Mouse (Mus musculus) lung, postnatal 4 days (tissue): ENCODE data around the gene Chadl.
A peak's percentile ranks its signal among the peaks of the same experiment; 100 is the strongest.

ENCODE experiments used
- DNase-seq, 2 experiments: peaks; one replicate each; pipeline ENCODE4 v3.0.0; 2021

Gene Chadl

DNA sequence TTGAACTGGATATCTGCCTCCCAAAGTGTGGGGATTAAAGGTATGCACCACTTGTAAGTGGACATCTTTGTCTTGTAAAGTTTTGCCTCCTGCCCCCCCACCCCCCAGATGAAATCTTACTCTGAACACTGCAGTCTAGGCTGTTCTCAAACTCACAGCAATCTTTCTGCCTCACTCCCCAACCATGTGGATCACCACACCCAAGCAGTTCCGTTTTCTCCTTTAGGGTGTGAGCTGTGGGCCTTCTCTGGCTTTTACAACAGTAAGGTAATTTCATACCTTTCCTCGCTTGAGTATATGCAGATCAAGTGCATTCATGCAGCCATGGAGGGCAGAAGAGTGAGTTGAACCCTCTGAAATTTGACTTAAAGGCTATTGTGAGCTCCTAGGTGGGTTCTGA, 3.1 kb upstream of the Chadl start:
- DNase-seq: no peak

DNA sequence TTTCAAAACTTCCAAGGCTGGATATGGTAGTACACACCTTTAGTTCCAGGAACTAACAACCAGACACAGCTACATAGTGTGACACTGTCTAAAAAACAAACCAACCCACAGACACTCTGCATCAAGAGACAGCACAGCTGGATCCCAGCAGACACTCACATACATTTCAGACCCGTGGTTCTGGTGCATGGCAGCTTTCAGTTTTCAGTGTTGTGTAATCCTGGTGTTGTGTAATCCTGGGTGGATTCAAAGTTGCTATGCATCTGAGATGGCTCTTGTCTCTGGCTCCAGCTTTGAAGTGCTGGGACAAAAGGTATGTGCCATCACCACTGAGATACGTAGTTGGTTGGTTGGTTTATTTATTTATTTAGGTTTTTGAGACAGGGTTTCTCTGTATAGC, 1.4 kb upstream of the Chadl start:
- DNase-seq: no peak

DNA sequence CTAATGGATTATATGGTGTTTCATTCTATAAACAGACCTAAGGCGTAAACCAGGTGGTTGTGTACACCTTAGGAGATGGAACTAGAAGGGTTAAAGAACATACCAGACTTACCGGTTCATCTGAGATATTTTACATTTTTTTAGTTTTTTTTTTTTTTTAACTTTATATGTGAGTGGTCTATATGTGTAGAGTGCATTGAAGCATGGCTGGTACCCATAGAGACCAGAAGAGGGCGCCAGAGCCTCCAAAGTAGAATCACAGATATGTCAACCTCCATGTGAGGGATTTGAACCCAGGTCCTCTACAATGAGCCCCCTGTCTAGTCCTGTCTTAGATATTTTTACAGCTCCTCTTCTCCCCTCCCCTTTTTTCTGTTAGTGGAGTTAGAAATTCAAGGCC, 760 bp upstream of the Chadl start:
- peak in 1 of 2 experiments; percentile 21 for DNase-seq

DNA sequence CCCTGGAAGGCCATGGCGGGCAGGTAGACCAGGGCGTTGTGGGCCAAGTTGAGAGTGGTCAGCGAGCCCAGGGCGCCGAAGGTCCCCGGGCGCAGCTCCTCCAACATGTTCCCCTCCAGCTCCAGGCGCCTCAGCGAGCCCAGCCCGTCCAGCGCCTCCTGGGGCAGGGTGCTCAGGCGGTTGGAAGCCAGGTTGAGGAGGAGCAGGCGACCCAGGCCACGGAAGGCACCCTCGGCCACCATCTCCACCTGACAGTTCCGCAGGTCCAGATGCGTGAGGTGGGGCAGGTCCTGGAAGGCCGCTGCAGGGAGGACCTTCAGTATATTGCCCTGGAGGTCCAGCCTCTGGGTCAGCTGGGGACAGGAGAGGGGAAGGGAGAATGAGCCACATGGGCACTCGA, 2.2 kb downstream of the Chadl start:
- DNase-seq: peak in 1 of 2 experiments; percentile 13

DNA sequence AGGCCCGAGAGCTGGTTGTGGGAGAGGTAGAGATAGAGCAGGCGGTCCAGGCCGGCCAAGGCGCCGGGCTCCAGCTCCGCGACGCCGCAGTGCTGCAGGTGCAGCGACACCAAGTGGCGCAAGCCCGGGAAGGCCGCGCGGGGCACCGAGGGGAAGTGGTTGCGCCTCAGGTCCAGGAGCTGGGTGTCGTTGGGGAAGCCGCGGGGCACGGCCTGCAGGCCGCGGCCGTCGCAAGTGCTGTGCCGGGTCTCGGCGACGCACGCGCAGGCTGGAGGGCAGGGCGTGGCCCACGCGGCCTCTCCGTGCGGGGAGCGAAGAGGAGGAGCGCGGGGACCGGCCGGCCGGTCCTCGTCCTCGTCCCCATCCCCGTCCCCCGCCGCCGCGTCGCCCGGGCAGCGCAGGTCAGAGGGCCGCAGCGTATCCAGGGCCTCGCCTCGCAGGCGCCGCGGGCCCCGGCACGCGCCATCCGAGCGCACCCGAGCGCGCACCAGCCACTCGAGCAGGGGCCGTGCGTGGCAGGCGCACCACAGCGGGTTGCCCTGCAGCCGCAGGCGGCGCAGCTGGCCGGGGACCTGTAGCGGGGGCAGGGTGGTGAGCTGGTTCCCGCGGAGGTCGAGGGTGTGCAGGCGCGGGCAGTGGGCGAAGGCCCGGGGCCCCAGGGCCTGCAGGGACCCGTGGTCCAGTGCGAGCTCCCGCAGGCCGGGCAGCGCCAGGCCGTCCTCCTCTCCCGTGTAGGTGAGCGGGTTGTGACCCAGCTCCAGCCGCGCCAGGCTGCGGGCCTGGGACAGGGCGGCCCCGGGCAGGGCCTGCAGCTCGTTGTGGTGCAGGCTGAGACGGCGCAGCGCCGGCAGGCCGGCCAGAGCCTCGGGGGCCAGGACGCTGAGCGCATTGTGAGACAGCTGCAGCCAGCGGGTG, 2.9 kb downstream of the Chadl start:
- peak; percentile 90 to 91 for DNase-seq

DNA sequence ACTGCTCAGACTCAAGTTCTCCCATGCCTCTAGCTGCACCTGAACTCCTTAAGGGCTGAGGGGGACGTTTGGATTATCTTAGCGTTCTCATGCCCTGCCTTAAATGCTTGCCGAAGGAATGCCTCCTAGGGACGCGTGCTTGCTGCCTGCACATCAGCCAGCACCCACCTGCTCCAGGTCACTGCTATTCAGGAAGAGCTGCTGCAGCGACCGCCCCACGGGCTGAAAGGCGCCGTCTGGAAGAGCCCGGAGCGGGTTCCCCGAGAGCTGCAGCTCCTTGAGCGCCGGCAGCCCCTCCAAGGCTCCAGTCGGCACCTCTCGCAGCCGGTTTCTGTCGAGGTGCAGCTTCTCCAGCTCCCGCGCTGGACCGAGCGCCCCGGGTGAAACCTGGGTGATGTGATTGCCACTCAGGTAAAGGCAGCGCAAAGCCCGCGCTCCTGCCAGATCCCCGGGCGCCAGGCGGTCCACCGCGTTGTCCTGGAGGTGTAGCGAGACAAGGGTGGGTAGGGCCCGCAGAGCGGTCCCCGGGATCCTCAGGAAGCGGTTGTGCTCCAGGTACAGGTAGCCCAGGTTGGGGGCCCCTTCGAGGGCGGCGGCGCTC, 3.6 kb downstream of the Chadl start:
- DNase-seq: no peak

DNA sequence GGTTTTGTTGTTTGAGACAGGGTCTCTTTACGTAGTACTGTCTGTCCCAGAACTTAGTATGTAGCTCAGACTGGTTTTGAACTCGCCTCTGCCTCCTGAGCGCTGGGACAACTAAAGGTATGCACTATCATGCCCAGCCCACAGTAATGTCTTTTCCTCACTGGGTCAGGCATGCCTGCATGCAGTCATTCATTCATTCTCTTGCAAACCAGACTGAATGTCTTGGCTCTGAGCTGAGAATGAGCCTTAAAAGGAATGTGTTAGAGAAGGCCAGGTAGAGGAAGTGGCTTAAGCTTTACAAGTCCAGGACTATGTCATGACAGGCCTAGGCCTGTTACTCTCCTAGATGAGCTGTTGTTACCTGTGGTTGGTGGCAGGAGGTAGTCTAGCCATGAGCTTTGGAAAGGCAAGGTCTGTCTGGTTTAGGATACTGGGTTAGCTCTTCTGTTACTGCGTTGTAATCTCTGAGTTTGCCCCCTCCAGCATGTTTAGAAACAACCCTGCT, 16.7 kb downstream of the Chadl start:
- no peak for DNase-seq

DNA sequence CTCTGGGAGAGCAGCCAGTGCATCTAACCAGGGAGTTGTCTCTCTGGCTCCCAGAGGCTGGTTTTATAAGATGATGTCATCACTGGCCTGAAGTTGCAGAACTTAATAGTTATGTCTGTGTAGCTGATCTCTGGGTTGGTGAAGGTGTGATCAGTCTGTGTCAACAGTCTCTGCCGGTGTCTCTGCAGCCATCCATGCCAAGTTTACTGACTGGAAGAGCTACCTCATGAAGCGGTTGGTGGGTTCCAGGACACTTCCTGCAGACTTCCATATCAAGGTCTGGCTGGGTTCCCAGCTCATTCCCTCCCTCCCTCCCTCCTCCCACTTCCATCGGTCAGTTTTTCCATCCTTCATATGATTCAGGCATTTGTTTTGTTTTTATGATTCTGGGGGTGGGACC, 20.4 kb downstream of the Chadl start:
- DNase-seq: no peak

DNA sequence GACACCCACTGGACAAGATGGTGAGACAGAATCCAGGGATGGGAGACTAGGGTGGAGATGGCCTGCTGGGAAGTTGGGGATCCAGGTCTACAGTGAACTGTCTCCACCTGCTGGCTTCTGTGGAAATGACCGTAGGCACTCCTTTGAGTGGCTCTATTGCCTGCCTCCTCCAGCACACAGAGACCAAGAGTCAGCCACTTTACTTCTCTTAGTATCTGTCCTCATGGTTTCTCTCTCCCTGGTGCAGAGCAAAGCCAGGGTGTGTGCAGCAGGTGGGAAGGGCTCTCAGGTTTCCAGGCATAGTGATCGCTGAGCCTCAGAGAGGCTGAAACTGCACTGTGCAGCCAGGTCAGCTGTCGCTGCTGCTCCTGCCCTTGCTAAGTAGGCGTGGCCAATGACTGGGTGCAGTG, 26.9 kb downstream of the Chadl start:
- peak in 1 of 2 experiments; percentile 57 for DNase-seq

DNA sequence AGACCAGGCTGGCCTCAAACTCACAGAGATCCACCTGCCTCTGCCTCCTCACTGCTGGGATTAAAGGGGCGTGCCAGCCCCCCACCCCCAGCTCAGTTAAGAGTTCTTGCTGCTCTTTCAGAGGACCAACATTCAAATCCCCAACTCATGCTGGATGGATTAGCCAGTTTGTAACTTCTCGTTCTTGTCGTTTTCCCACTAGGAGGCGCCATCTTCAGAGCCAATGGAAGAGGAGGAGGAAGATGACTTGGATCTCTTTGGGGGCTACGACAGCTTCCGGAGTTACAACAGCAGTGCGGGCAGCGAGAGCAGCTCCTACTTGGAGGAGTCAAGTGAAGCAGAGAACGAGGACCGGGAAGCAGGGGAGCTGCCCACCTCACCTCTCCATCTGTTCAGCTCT, 30.1 kb downstream of the Chadl start:
- no peak for DNase-seq

DNA sequence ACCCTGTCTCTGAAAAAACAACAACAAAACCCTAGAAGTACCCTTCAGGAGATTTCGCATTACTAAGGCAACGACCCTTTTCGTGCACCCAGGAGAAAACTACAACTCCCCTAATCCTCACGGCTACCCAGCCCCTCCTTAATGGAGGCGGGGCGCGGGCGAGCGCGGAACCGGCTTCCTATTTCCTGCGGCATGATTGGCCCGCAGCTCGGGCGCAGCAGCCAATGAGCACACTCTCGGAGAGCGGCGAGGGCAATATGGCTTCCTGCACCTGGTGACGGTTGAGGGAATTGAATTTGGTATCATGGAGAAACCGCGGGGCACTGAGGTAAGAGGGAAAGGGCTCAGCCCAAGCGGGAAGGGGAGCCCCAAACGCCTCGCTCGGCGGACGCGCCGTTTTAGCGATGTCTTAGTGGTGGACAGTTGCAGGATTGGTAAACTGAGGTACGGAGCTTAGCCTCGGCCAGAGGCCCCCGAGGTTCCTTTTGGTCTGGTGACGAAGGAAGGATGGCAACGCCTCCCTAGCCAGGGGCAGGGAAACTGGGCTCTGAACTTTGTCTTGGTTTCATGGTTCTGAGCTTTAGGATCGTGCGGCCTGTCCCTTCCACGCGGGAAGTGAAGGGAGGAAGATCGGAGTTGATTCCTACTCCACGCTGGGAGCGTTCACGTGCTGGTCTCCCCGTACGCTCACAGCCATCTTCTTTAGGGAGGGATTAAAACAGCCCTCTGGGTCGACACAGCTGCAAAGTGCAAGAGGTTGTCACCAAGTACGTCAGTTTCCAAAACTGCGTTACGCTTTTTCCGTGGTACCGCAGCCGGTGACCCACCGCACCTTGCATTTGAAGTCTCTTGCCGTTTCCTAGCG, 33.2 kb downstream of the Chadl start, which contains the start of gene L3mbtl2:
Gene L3mbtl2, plus strand, starts transcription at position 193 of the 865 bp plus-strand sequence.
- peak; percentile 93 to 94 for DNase-seq

DNA sequence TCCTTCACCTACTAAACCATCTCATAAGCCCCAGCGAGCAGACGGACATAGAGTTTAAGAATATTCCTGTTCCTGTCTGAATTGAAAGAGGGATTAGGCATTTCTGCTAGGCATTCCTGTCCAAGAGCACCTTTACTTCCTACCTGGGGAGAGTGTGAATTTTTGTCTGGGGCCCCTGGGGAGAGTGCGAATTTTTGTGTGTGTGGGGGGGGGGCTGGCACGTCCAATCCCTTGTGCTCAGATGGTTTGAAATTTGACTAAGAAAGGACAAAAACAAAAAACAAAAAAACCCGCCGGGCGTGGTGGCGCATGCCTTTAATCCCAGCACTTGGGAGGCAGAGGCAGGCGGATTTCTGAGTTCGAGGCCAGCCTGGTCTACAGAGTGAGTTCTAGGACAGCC, 33.8 kb downstream of the Chadl start:
- DNase-seq: no peak

DNA sequence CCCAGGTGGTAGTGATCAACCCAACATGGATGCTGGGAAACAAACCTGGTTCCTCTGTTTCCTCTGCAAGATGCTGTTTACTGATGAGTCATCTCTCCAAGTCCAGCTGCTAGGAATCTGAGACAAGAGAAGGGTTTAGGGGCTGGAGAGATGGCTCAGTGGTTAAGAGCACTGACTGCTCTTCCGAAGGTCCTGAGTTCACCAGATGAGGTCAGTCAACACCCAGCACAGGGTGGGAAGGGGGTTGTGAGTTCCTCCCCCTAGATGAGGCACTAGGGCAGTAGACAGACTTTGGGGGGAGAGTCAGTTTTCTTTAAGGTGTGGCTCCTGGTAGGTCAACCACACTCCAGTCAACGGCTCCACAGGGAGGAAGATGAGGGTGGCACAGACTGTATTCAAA, 35.4 kb downstream of the Chadl start:
- no peak for DNase-seq

DNA sequence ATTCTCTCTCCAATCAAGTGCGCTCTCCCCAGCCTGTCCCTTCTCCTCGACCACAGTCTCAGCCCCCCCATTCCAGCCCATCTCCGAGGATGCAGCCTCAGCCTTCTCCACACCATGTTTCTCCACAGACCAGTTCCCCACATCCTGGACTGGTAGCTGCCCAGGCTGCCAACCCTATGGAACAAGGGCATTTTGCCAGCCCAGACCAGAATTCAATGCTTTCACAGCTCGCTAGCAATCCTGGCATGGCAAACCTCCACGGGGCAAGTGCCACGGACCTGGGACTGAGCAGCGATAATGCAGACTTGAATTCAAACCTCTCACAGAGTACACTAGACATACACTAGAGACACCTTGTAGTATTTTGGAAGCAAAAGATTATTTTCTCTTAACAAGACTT, 46.5 kb downstream of the Chadl start:
- no peak for DNase-seq

DNA sequence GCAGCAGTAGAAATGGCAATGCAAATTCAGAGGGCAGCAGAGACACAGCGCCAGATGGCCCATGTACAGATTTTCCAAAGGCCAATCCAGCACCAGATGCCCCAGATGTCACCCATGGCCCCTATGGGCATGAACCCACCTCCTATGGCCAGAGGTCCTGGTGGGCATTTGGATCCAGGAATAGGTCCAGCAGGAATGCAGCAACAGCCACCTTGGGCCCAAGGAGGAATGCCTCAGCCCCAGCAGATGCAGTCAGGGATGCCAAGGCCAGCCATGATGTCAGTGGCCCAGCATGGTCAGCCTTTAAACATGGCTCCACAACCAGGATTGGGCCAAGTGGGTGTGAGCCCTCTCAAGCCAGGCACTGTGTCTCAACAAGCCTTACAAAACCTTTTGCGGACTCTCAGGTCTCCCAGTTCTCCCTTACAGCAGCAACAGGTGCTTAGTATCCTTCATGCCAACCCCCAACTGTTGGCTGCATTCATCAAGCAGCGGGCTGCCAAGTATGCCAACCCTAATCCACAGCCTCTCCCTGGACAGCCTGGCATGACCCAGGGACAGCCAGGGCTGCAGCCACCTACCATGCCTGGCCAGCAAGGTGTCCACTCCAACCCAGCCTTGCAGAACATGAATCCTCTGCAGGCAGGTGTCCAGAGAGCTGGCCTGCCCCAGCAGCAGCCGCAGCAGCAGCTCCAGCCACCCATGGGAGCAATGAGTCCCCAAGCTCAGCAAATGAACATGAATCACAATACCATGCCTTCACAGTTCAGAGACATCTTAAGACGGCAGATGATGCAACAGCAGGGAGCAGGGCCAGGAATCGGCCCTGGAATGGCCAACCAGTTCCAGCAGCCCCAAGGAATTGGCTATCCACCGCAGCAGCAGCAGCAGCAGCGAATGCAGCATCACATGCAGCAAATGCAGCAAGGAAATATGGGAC, 47.3 kb downstream of the Chadl start:
- DNase-seq: no peak
